Mouse (Mus musculus) cerebellum, adult 2 months (tissue): ENCODE measurements around the gene Adam23. TPM values are rescaled to one million over a fixed set of nuclear protein-coding genes. Genes with fewer than 3 reads are reported as not detected.

ENCODE experiments used
- DNase-seq, 2 experiments: peaks; one replicate each; pipeline ENCODE4 v3.0.0; 2021
- H3K27ac ChIP-seq: fragments of 200-500 bp; 2 replicates; pipeline ENCODE4 v1.5.1; 2012; ENCODE audit warnings: low read length, control low read depth, inconsistent platforms; ENCODE audit not compliant: insufficient read depth
- H3K27me3 ChIP-seq: fragments of 200-500 bp; 2 replicates; pipeline ENCODE4 v1.6.1; 2012; ENCODE audit warnings: inconsistent platforms, mild to moderate bottlenecking, low read length, moderate library complexity; ENCODE audit not compliant: control insufficient read depth, insufficient read depth
- H3K4me1 ChIP-seq: fragments of 200-500 bp; 2 replicates; pipeline ENCODE4 v1.6.1; 2011; ENCODE audit warnings: low read length; ENCODE audit not compliant: control insufficient read depth, insufficient read depth
- H3K4me3 ChIP-seq: fragments of 200-500 bp; replicated peaks from 2 replicates; pipeline ENCODE3; 2011; ENCODE audit warnings: mild to moderate bottlenecking, low read depth, low read length, control low read depth; ENCODE audit not compliant: insufficient read depth
- CTCF ChIP-seq: fragments of 200-500 bp; IDR thresholded peaks from 2 replicates; pipeline ENCODE4 v1.5.1; 2011; ENCODE audit warnings: low read depth, mild to moderate bottlenecking, control low read depth, low read length, moderate library complexity, borderline replicate concordance; ENCODE audit not compliant: insufficient read depth
- POLR2A ChIP-seq: fragments of 200-500 bp; IDR thresholded peaks from 2 replicates; pipeline ENCODE4 v1.6.1; 2011; ENCODE audit warnings: low read length, control low read depth, borderline replicate concordance; ENCODE audit not compliant: insufficient read depth
- WGBS: fragments of 180-500 bp; shearing (Covaris S2); methylation state at CpG from one replicate; pipeline ENCODE4 v1.1.7; 2018; 5-methylcytosine and 5-hydroxymethylcytosine counted together
- polyA plus RNA-seq: library from polyadenylated mRNA; depleted of rRNA; stranded (reverse); fragments of >200 nt; gene quantifications from 2 replicates; pipeline ENCODE4 v1.2.3, GENCODE M21; 2012

The Adam23 gene
- polyA plus RNA-seq, 1 experiment = 124 TPM

- TF ChIP-seq POLR2A (no peak), CTCF (no peak)
- H3K27me3 ChIP-seq = no peaks in the 10 kb centered on the region
- no peak overlapping the region for H3K4me3 ChIP-seq
- DNase-seq = peak in 1 of 2 experiments; percentile 20
- WGBS = 42% methylated on average over 6 of the region's 6 CpGs
- 0 out of 2 replicates have a peak, but pooled peaks cover 2% of the 10 kb centered on the region for H3K4me1 ChIP-seq
- no peak overlapping the region for H3K27ac ChIP-seq
Observed at GRCm38 (mm10) chr1:63534271-63534827, 88.7 kb downstream of the Adam23 start.

GRCm38 (mm10) chr1:63539884-63540613 lies 94.4 kb downstream of the Adam23 start:
- Histone ChIP-seq H3K4me1 (no peaks in the 10 kb centered on the region), H3K27me3 (no peaks in the 10 kb centered on the region), H3K4me3 (no peak overlapping the region), H3K27ac (no peak overlapping the region)
- 74% methylated on average over 14 of the region's 14 CpGs for WGBS
- TF ChIP-seq POLR2A = no peak
- no peak for TF ChIP-seq CTCF
- no peak for DNase-seq

- Histone ChIP-seq H3K27me3 (no peaks in the 10 kb centered on the region), H3K4me1 (no peaks in the 10 kb centered on the region), H3K4me3 (no peak overlapping the region), H3K27ac (no peak overlapping the region)
- WGBS = 76% methylated on average over 2 of the region's 2 CpGs
- no peak for DNase-seq
- TF ChIP-seq POLR2A (no peak), CTCF (no peak)
Observed at GRCm38 (mm10) chr1:63544122-63544521, 98.4 kb downstream of the Adam23 start.

- no peak for DNase-seq
- no peak for TF ChIP-seq CTCF
- no peak for TF ChIP-seq POLR2A
- Histone ChIP-seq H3K27ac (no peak overlapping the region), H3K4me1 (no peaks in the 10 kb centered on the region), H3K27me3 (no peaks in the 10 kb centered on the region), H3K4me3 (no peak overlapping the region)
- WGBS = 75% methylated on average over 5 of the region's 5 CpGs
Observed at GRCm38 (mm10) chr1:63553039-63553438, 107.3 kb downstream of the Adam23 start.

GRCm38 (mm10) chr1:63561772-63562520 lies 116.3 kb downstream of the Adam23 start:
- Histone ChIP-seq H3K27ac (no peak overlapping the region), H3K27me3 (no peaks in the 10 kb centered on the region), H3K4me1 (peaks cover 10% of the 10 kb centered on the region; the same call in 1 of the 2 replicates), H3K4me3 (no peak overlapping the region)
- peak in 1 of 2 experiments; percentile 39 for DNase-seq
- no peak for TF ChIP-seq CTCF
- TF ChIP-seq POLR2A = no peak
- WGBS = 26% methylated on average over 4 of the region's 4 CpGs

- H3K27me3 ChIP-seq = no peaks in the 10 kb centered on the region
- H3K4me3 ChIP-seq = no peak overlapping the region
- WGBS = 55% methylated on average over 4 of the region's 4 CpGs
- H3K4me1 ChIP-seq = peaks cover 14% of the 10 kb centered on the region; the same call in 1 of the 2 replicates
- TF ChIP-seq CTCF (no peak), POLR2A (no peak)
- DNase-seq = no peak
- no peak overlapping the region for H3K27ac ChIP-seq
Observed at GRCm38 (mm10) chr1:63563928-63564327, 118.2 kb downstream of the Adam23 start.

- TF ChIP-seq CTCF (no peak), POLR2A (no peak)
- peak; percentile 66 to 78 for DNase-seq
- no peaks in the 10 kb centered on the region for H3K27me3 ChIP-seq
- H3K4me1 ChIP-seq = peaks cover 13% of the 10 kb centered on the region; the same call in 1 of the 2 replicates
- no peak overlapping the region for H3K4me3 ChIP-seq
- no peak overlapping the region for H3K27ac ChIP-seq
- 7% methylated on average over 7 of the region's 7 CpGs for WGBS
Observed at GRCm38 (mm10) chr1:63566501-63566900, 120.8 kb downstream of the Adam23 start.

- H3K27me3 ChIP-seq = no peaks in the 10 kb centered on the region
- 29% methylated on average over 4 of the region's 4 CpGs for WGBS
- peak; percentile 14 to 56 for DNase-seq
- no peak overlapping the region for H3K27ac ChIP-seq
- H3K4me3 ChIP-seq = no peak overlapping the region
- H3K4me1 ChIP-seq = peaks cover 11% of the 10 kb centered on the region; the same call in 1 of the 2 replicates
- TF ChIP-seq POLR2A (no peak), CTCF (no peak)
Observed at GRCm38 (mm10) chr1:63567031-63567430, 121.3 kb downstream of the Adam23 start.
